Mouse (Mus musculus): ENCODE measurements around the gene Olfr1249. TPM values are rescaled to one million over a fixed set of nuclear protein-coding genes. Genes with fewer than 3 reads are reported as not detected.
"Not testable (repeated sequence)": the region's sequence is repeated elsewhere in the genome, so short reads cannot be mapped to it uniquely, and the experiment has no call there.

Olfr1249 gene
- not detected for total RNA-seq (2022)

- no peak for DNase-seq (ENCODE audit: low spot score in 2 of 2)
These were observed at the start of gene Olfr1249 for GRCm38 (mm10) chr2:89634883-89635282. Gene Olfr1249 (minus strand): TSS chr2:89634983.

DNA sequence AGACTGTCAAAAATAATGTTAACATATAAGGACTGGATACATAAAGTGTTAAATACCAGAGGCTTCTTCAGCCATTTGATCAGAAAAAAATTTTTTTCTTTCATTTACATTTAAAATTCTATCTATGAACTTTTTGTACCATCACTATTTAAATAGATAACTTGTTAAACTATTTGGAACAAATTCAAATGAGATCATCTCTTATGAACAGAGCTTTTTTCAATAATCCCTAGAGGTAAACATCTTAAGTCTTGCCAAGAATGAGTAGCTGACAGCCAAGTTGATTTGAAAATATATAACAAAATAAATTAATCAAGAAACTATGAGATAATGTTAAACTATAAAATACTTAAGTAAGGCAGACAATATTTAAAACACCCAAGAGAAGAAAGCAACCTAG lies 37.1 kb upstream of the Olfr1249 start, which contains the start of gene Olfr1251:
TSS of gene Olfr1251 (minus strand) at position 101 of the 400 bp plus-strand sequence.
- DNase-seq (ENCODE audit: low spot score in 2 of 2), result no peak

DNA sequence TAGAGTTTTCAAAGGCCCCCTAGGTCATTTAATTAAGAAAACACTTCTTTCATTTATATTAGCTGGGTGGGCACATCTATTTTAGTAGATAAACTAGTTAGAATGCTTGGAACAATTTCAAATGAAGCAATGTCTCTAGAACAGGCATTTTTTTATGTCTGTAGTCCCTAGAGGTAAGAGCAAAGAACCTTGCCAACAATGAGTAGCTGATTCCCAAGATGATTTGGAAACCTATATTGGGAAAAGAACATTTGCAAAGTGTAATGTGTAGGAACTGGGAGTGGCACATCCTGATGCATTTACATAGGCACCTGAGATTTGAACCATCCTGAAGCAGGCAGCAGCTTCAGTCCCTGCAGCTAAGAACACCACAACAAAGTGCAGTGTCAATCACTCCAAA lies 26.6 kb upstream of the Olfr1249 start, which contains the start of gene Olfr1250:
TSS of gene Olfr1250 (minus strand) at position 101 of the 400 bp plus-strand sequence.
- DNase-seq (ENCODE audit: low spot score in 2 of 2), result no peak

GRCm38 (mm10) chr2:89618145-89618544 lies 16.6 kb downstream of the Olfr1249 start, which contains the start of gene Olfr1248:
Gene Olfr1248 (minus strand): TSS chr2:89618245.
- not testable (repeated sequence) for DNase-seq (ENCODE audit: low spot score in 2 of 2)

GRCm38 (mm10) chr2:89614030-89614429 lies 20.8 kb downstream of the Olfr1249 start, which contains the start of gene Olfr1247:
Gene Olfr1247 (minus strand): TSS chr2:89614130.
- DNase-seq (ENCODE audit: low spot score in 2 of 2), result no peak

- no peak for DNase-seq (ENCODE audit: low spot score in 2 of 2)
These were observed 41.7 kb downstream of the Olfr1249 start, which contains the start of gene Olfr1246 for GRCm38 (mm10) chr2:89593057-89593456. Gene Olfr1246 (minus strand): TSS chr2:89593157.

Other genes with a start within 250 kb of the Olfr1249 start
- gene Olfr1238, start 225.3 kb downstream of the Olfr1249 start, total RNA-seq (2022), result not detected
- not detected for gene Olfr1239, start 214.6 kb downstream of the Olfr1249 start, total RNA-seq (2022)
- not detected for gene Olfr1240, start 192.0 kb downstream of the Olfr1249 start, total RNA-seq (2022)
- gene Olfr1241, start 147.9 kb downstream of the Olfr1249 start, total RNA-seq (2022), result not detected
- not detected for gene Olfr1242, start 136.6 kb downstream of the Olfr1249 start, total RNA-seq (2022)
- not detected for gene Olfr1243, start 103.5 kb downstream of the Olfr1249 start, total RNA-seq (2022)
- gene Olfr1245, start 56.5 kb downstream of the Olfr1249 start, total RNA-seq (2022), result not detected
- gene Olfr1246, start 41.8 kb downstream of the Olfr1249 start, total RNA-seq (2022), result not detected
- gene Olfr1247, start 20.9 kb downstream of the Olfr1249 start, total RNA-seq (2022), result under 1 TPM; 0.07 to 0.23 (median 0.11) TPM
- gene Olfr1248, start 16.7 kb downstream of the Olfr1249 start, total RNA-seq (2022), result not detected
- under 1 TPM in 1 of 4 experiments, not detected in 3; 0.11 TPM for gene Olfr1250, start 26.5 kb upstream of the Olfr1249 start, total RNA-seq (2022)
- not detected for gene Olfr1251, start 37.0 kb upstream of the Olfr1249 start, total RNA-seq (2022)
- gene Olfr1252, start 90.0 kb upstream of the Olfr1249 start, total RNA-seq (2022), result not detected
- gene Olfr1253, start 122.1 kb upstream of the Olfr1249 start, total RNA-seq (2022), result not detected
- not detected for gene Olfr1254, start 158.6 kb upstream of the Olfr1249 start, total RNA-seq (2022)
- not detected for gene Olfr1255, start 177.1 kb upstream of the Olfr1249 start, total RNA-seq (2022)
- not detected for gene Olfr1256, start 206.6 kb upstream of the Olfr1249 start, total RNA-seq (2022)
- gene Olfr48, start 213.2 kb upstream of the Olfr1249 start, total RNA-seq (2022), result not detected
- not detected for gene Olfr1257, start 243.5 kb upstream of the Olfr1249 start, total RNA-seq (2022)

Measured in left cerebral cortex, adult 8-10 months (tissue).